Mouse (Mus musculus): ENCODE measurements around the gene Nf2.

DNA sequence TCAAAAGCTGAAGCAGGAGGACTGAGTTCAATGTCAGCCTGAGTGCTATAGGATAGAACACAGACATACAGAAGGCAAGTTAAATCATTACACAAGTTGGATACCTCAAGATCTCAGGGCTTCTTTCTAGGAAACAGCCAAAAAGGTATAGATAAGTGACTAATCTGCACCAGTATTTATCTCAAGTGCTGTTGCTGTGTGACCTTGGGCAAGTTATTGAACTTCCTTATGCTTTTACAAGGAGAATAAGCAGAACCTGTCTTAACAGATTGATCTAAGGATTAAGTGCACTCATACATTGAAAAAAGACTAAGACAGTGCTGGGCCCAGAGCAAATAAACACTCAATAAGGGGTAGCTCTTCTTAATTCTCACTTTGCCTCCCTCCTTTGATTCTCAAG, 22.0 kb downstream of the Nf2 start:
- TF ChIP-seq CTCF (IDR thresholded peaks at IDR 0.05; ENCODE audit: control insufficient read depth, insufficient read depth, insufficient replicate concordance, low read depth, low read length) = no peak
- no peak for TF ChIP-seq POLR2A (IDR thresholded peaks at IDR 0.05; ENCODE audit: control insufficient read depth, low read depth, low read length)
